Mouse (Mus musculus) left cerebral cortex, postnatal 36 days (tissue): ENCODE results near the gene Plppr1. TPM values are rescaled to one million over a fixed set of nuclear protein-coding genes. Genes with fewer than 3 reads are reported as not detected.
"Not testable (repeated sequence)": the region's sequence is repeated elsewhere in the genome, so short reads cannot be mapped to it uniquely, and the experiment has no call there.

Source experiments
- DNase-seq, 2 experiments: peaks; one replicate each; pipeline ENCODE4 v3.0.0; 2021 to 2022; ENCODE audit warnings: low spot score in 2 of 2, mixed read lengths in 1 of 2
- intact Hi-C: fragments of 180-260 bp; cut with DNase I; formaldehyde crosslinking; loops from one replicate; pipeline ENCODE4 v1.15.1; 2025
- total RNA-seq, 2 experiments: library from RNA; stranded (reverse); gene quantifications; 2 replicates each; pipeline ENCODE4 v1.2.3; 2021

The Plppr1 gene
- total RNA-seq, 2 experiments from 2014 or later: 9.3 to 12.1 TPM

- intact Hi-C loops: loop anchor here (5.0 kb wide), 3 partner anchors 170 to 630 kb away; no protein-coding TSS in a partner anchor
- DNase-seq: no peak
These were observed 263.0 kb downstream of the Plppr1 start for GRCm38 (mm10) chr4:49321903-49322635.

GRCm38 (mm10) chr4:49337949-49338348, 278.9 kb downstream of the Plppr1 start:
- intact Hi-C loops, DNase-seq: not testable (repeated sequence)

- intact Hi-C loops, DNase-seq: not testable (repeated sequence)
These were observed 281.0 kb downstream of the Plppr1 start for GRCm38 (mm10) chr4:49340091-49340490.

- intact Hi-C loops: loop anchor here (2.0 kb wide), 1 partner anchor 69 kb away; no protein-coding TSS in a partner anchor
- DNase-seq: not testable (repeated sequence)
These were observed 288.9 kb downstream of the Plppr1 start for GRCm38 (mm10) chr4:49348001-49348400.

- intact Hi-C loops: loop anchor here (2.0 kb wide), 1 partner anchor 68 kb away; no protein-coding TSS in a partner anchor
- no peak for DNase-seq
These were observed 289.6 kb downstream of the Plppr1 start for GRCm38 (mm10) chr4:49348677-49349076.

- intact Hi-C loops: no loop called here
These were observed 291.4 kb downstream of the Plppr1 start for GRCm38 (mm10) chr4:49350470-49350869.

GRCm38 (mm10) chr4:49357097-49357496, 298.0 kb downstream of the Plppr1 start:
- intact Hi-C loops: no loop called here
- DNase-seq: no peak

More at GRCm38 (mm10) chr4:49350470-49350869, 291.4 kb downstream of the Plppr1 start:
- no peak for DNase-seq

- intact Hi-C loops, DNase-seq: not testable (repeated sequence)
These were observed 309.0 kb downstream of the Plppr1 start for GRCm38 (mm10) chr4:49368046-49368445.

- DNase-seq, intact Hi-C loops: not testable (repeated sequence)
These were observed 324.7 kb downstream of the Plppr1 start for GRCm38 (mm10) chr4:49383576-49384318.

- no peak for DNase-seq
- intact Hi-C loops: no loop called here
These were observed 327.8 kb downstream of the Plppr1 start for GRCm38 (mm10) chr4:49386873-49387272.
